Mouse (Mus musculus) adrenal gland, adult (tissue): ENCODE data around the gene Tmem80.

Experiments
- DNase-seq, 2 experiments: peaks; one replicate each; pipeline ENCODE4 v3.0.0; 2022 to 2023; ENCODE audit warnings: low spot score in 1 of 2; ENCODE audit not compliant: inconsistent age in 2 of 2

Tmem80 gene

DNA sequence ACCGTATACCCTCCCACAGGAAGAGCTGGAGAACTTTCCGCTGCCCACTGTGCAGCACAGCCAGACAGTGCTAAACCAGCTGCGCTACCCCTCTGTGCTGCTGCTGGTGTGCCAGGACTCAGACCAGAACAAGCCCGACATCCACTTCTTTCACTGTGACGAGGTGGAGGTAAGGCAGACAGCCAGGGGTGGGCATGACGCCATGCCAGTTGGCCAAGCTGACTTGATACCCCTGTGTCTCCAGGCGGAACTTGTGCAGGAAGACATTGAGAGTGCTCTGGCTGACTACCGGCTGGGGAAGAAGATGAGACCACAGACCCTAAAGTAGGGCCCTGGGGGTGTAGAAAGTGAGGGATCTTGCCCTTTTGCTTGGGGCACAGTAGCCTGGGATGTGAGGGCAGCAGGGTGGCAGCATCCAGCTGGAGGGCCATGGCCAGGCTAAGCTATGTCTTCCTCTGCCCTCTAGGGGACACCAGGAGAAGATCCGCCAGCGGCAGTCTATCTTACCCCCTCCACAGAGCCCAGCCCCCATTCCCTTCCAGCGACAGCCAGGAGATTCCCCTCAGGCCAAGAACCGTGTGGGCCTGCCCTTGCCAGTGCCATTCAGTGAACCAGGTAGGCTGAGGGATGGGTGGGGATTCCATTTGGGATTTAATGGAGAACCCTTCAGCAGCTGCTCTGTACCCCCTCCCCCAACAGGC, 28.2 kb downstream of the Tmem80 start:
- DNase-seq: peak in 1 of 2 experiments; percentile 59

DNA sequence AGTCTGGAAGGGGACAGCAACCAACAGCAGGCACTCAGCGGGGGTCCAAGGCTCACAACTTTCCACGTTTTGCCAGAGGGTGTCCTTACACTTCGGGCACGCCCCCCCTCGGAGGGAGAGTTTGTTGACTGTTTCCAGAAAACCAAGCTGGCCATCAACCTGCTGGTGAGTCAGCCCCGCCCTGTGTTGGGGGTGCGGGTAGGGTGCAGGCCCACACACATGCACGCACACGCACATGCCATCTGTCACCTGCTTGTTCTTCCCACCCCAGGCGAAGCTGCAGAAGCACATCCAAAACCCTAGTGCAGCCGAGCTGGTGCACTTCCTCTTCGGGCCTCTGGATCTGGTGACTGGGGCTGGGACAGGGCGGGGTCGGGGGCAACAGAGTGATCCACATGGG, 29.4 kb downstream of the Tmem80 start:
- no peak for DNase-seq

DNA sequence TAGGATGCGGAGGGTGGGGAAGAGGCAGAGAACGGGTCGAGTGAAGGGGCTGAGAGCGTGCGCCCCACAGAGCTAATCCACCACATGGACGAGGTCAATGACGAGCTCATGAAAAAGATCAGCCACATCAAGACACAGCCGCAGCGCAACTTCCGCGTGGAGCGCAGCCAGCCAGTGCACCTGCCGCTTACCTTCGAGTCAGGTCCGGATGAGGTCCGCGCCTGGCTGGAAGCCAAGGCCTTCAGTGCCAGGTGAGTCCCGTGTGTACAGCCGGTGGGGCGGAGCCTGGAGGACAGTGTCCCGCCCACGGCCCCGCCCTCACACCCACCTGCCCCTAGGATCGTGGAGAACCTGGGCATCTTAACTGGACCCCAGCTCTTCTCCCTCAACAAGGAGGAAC, 34.0 kb downstream of the Tmem80 start:
- DNase-seq: no peak

- DNase-seq: peak; percentile 74 to 93
Measured at GRCm38 (mm10) chr7:141363106-141363751, 35.7 kb downstream of the Tmem80 start.

GRCm38 (mm10) chr7:141363752-141364125, 36.2 kb downstream of the Tmem80 start:
- no peak for DNase-seq

- no peak for DNase-seq
Measured at GRCm38 (mm10) chr7:141364349-141365048, 37.0 kb downstream of the Tmem80 start.

DNA sequence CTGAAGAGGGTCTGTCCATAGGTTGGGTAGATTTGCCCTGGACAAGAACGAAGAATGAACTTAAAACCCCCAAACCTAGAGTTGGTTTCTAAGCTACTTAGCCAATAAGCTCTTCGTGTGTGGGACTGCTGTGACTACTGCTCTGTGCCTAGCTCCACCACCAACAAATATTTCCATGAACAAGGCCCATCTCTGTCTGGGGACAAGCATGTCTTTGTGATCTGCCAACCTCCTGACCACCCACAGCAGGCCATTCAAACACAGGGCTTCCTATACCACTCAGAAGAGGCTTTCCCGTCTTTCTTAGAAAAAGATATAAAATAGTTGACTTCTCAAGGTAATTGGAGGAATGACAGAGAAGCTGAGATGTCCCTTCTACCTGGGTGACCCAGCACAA, 37.5 kb downstream of the Tmem80 start:
- no peak for DNase-seq

GRCm38 (mm10) chr7:141367358-141367757, 39.8 kb downstream of the Tmem80 start:
- DNase-seq: no peak

DNA sequence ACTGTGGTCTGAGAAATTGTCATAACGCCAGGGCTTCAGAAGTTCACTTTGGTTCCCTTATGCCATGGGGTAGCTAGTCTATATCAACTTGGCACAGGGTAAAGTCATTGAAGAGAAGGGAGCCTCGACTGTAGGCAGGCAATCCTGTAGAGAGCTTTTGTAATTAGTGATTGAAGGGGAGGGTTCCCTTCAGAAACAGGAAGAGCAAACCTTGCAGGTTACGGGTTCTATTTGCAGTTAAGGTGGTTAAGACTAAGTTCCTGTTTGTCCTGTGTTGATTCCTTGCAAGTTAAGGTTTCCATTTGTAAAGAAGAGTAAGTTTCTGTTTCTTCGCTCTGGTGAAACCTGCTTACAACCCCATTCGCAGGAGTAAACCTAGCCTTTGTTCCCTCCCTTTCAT, 42.4 kb downstream of the Tmem80 start:
- DNase-seq: no peak

GRCm38 (mm10) chr7:141371942-141372595, 44.5 kb downstream of the Tmem80 start:
- peak; percentile 80 to 86 for DNase-seq

DNA sequence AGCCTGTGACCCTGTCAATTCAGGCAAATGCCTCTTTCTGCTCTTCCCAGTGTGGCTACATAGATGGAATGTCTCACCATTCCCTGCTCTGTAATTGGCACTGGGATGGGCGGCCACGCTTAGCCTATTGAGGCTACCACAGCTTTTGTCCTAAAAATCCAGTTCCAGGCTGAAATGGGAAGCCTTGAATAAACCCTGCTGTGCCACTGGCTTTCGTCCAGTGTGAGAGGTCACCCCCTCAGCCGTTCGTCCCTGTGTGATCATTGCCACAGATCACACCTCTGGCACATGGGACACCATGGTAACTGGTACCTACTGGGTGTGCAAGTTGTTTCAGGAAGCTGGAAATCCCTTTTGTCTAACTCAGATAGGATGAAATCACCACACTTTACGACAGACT, 46.1 kb downstream of the Tmem80 start:
- DNase-seq: peak in 1 of 2 experiments; percentile 70

DNA sequence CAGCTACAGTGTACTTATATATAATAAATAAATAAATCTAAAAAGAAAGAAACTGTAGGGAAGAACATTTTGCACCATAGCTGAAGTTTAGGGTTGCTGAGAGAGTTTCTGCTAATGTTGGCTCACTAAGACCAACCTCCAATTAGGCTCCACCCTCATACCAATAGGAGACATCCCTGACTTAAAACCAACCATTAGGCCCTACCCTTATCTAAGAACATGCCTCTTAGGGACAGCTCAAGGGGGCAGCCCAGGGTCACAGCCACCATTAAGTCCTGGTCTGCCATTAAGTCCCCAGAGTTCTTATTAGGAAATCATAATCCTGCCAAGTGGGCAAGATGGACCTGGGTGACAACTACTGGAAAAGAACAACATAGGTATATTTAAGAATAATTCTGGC, 46.9 kb downstream of the Tmem80 start:
- DNase-seq: no peak

GRCm38 (mm10) chr7:141379584-141379983, 52.0 kb downstream of the Tmem80 start:
- peak in 1 of 2 experiments; percentile 40 for DNase-seq

GRCm38 (mm10) chr7:141381068-141381835, 53.7 kb downstream of the Tmem80 start:
- DNase-seq: peak in 1 of 2 experiments; percentile 51
